Mouse (Mus musculus): ENCODE measurements around the gene Slc22a8. TPM values are rescaled to one million over a fixed set of nuclear protein-coding genes. Genes with fewer than 3 reads are reported as not detected.

The Slc22a8 gene
- polyA plus RNA-seq, 1 experiment from 2014 or later = 0.05 TPM

GRCm38 (mm10) chr19:8587315-8587714 is 3.7 kb upstream of the Slc22a8 start:
- no peak overlapping the region for H3K4me2 ChIP-seq (ENCODE audit: low read length)
- DNase-seq (ENCODE audit: low spot score) = no peak
- no peak for ATAC-seq (replicated peaks; ENCODE audit: low FRiP score, low TSS enrichment, low read depth)
- H3K9me3 ChIP-seq (ENCODE audit: control insufficient read depth, low read length) = no peaks in the 10 kb centered on the region
- no peak overlapping the region for H3K9ac ChIP-seq (ENCODE audit: low read length)
- no peaks in the 10 kb centered on the region for H3K4me1 ChIP-seq (replicated peaks; ENCODE audit: control insufficient read depth, insufficient read depth, low read length)
- H3K27ac ChIP-seq (ENCODE audit: low read depth) = no peak overlapping the region
- H3K27me3 ChIP-seq (replicated peaks; ENCODE audit: control insufficient read depth, insufficient read depth, low read length) = no peaks in the 10 kb centered on the region
- 59% methylated on average over 1 of the region's 1 CpGs for WGBS
- no peaks in the 10 kb centered on the region for H3K36me3 ChIP-seq (ENCODE audit: control insufficient read depth, insufficient read depth, low read length)
- no peak overlapping the region for H3K4me3 ChIP-seq (ENCODE audit: low read depth, low read length)

- no peak for DNase-seq (ENCODE audit: low spot score)
- 62% methylated on average over 2 of the region's 2 CpGs for WGBS
- no peak overlapping the region for H3K4me3 ChIP-seq (ENCODE audit: low read depth, low read length)
- H3K9me3 ChIP-seq (ENCODE audit: control insufficient read depth, low read length) = no peaks in the 10 kb centered on the region
- H3K9ac ChIP-seq (ENCODE audit: low read length) = no peak overlapping the region
- no peak overlapping the region for H3K4me2 ChIP-seq (ENCODE audit: low read length)
- H3K27ac ChIP-seq (ENCODE audit: low read depth) = no peak overlapping the region
- H3K36me3 ChIP-seq (ENCODE audit: control insufficient read depth, insufficient read depth, low read length) = no peaks in the 10 kb centered on the region
- peaks cover 15% of the 10 kb centered on the region for H3K4me1 ChIP-seq (replicated peaks; ENCODE audit: control insufficient read depth, insufficient read depth, low read length)
- no peaks in the 10 kb centered on the region for H3K27me3 ChIP-seq (replicated peaks; ENCODE audit: control insufficient read depth, insufficient read depth, low read length)
- no peak for ATAC-seq (replicated peaks; ENCODE audit: low FRiP score, low TSS enrichment, low read depth)
Observed at GRCm38 (mm10) chr19:8592155-8592554, 1.1 kb downstream of the Slc22a8 start.

- no peaks in the 10 kb centered on the region for H3K9me3 ChIP-seq (ENCODE audit: control insufficient read depth, low read length)
- no peak for DNase-seq (ENCODE audit: low spot score)
- H3K36me3 ChIP-seq (ENCODE audit: control insufficient read depth, insufficient read depth, low read length) = no peaks in the 10 kb centered on the region
- H3K4me2 ChIP-seq (ENCODE audit: low read length) = no peak overlapping the region
- H3K4me1 ChIP-seq (replicated peaks; ENCODE audit: control insufficient read depth, insufficient read depth, low read length) = peaks cover 15% of the 10 kb centered on the region
- H3K27me3 ChIP-seq (replicated peaks; ENCODE audit: control insufficient read depth, insufficient read depth, low read length) = no peaks in the 10 kb centered on the region
- ATAC-seq (replicated peaks; ENCODE audit: low FRiP score, low TSS enrichment, low read depth) = no peak
- no peak overlapping the region for H3K27ac ChIP-seq (ENCODE audit: low read depth)
- 63% methylated on average over 6 of the region's 6 CpGs for WGBS
- H3K9ac ChIP-seq (ENCODE audit: low read length) = no peak overlapping the region
- no peak overlapping the region for H3K4me3 ChIP-seq (ENCODE audit: low read depth, low read length)
Observed at GRCm38 (mm10) chr19:8592873-8593408, 1.9 kb downstream of the Slc22a8 start.

GRCm38 (mm10) chr19:8593833-8594232 is 2.8 kb downstream of the Slc22a8 start:
- no peak for DNase-seq (ENCODE audit: low spot score)
- Histone ChIP-seq H3K27ac (ENCODE audit: low read depth) (no peak overlapping the region), H3K9me3 (ENCODE audit: control insufficient read depth, low read length) (no peaks in the 10 kb centered on the region), H3K27me3 (replicated peaks; ENCODE audit: control insufficient read depth, insufficient read depth, low read length) (no peaks in the 10 kb centered on the region), H3K9ac (ENCODE audit: low read length) (no peak overlapping the region), H3K4me3 (ENCODE audit: low read depth, low read length) (no peak overlapping the region), H3K4me2 (ENCODE audit: low read length) (no peak overlapping the region), H3K4me1 (replicated peaks; ENCODE audit: control insufficient read depth, insufficient read depth, low read length) (peaks cover 15% of the 10 kb centered on the region), H3K36me3 (ENCODE audit: control insufficient read depth, insufficient read depth, low read length) (no peaks in the 10 kb centered on the region)
- whole genome bisulfite sequencing = 89% methylated on average over 11 of the region's 11 CpGs
- ATAC-seq (replicated peaks; ENCODE audit: low FRiP score, low TSS enrichment, low read depth) = no peak

- no peaks in the 10 kb centered on the region for H3K36me3 ChIP-seq (ENCODE audit: control insufficient read depth, insufficient read depth, low read length)
- DNase-seq (ENCODE audit: low spot score) = no peak
- H3K27me3 ChIP-seq (replicated peaks; ENCODE audit: control insufficient read depth, insufficient read depth, low read length) = no peaks in the 10 kb centered on the region
- WGBS = 0% methylated on average over 1 of the region's 1 CpGs
- H3K9me3 ChIP-seq (ENCODE audit: control insufficient read depth, low read length) = no peaks in the 10 kb centered on the region
- H3K4me1 ChIP-seq (replicated peaks; ENCODE audit: control insufficient read depth, insufficient read depth, low read length) = peaks cover 15% of the 10 kb centered on the region
- H3K27ac ChIP-seq (ENCODE audit: low read depth) = no peak overlapping the region
- H3K4me2 ChIP-seq (ENCODE audit: low read length) = no peak overlapping the region
- no peak overlapping the region for H3K4me3 ChIP-seq (ENCODE audit: low read depth, low read length)
- no peak for ATAC-seq (replicated peaks; ENCODE audit: low FRiP score, low TSS enrichment, low read depth)
- no peak overlapping the region for H3K9ac ChIP-seq (ENCODE audit: low read length)
Observed at GRCm38 (mm10) chr19:8594518-8594917, 3.5 kb downstream of the Slc22a8 start.

- H3K27me3 ChIP-seq (replicated peaks; ENCODE audit: control insufficient read depth, insufficient read depth, low read length) = no peaks in the 10 kb centered on the region
- no peak for DNase-seq (ENCODE audit: low spot score)
- WGBS = 75% methylated on average over 4 of the region's 4 CpGs
Observed at GRCm38 (mm10) chr19:8597269-8597668, 6.2 kb downstream of the Slc22a8 start.

GRCm38 (mm10) chr19:8599229-8599628 is 8.2 kb downstream of the Slc22a8 start:
- Histone ChIP-seq H3K36me3 (ENCODE audit: control insufficient read depth, insufficient read depth, low read length) (no peaks in the 10 kb centered on the region), H3K27ac (ENCODE audit: low read depth) (no peak overlapping the region), H3K4me2 (ENCODE audit: low read length) (no peak overlapping the region), H3K9ac (ENCODE audit: low read length) (no peak overlapping the region), H3K27me3 (replicated peaks; ENCODE audit: control insufficient read depth, insufficient read depth, low read length) (no peaks in the 10 kb centered on the region), H3K9me3 (ENCODE audit: control insufficient read depth, low read length) (no peaks in the 10 kb centered on the region), H3K4me1 (replicated peaks; ENCODE audit: control insufficient read depth, insufficient read depth, low read length) (peaks cover 5% of the 10 kb centered on the region), H3K4me3 (ENCODE audit: low read depth, low read length) (no peak overlapping the region)
- ATAC-seq (replicated peaks; ENCODE audit: low FRiP score, low TSS enrichment, low read depth) (no peak), DNase-seq (ENCODE audit: low spot score) (no peak)
- WGBS = 77% methylated on average over 2 of the region's 2 CpGs

More at GRCm38 (mm10) chr19:8597269-8597668, 6.2 kb downstream of the Slc22a8 start:
- no peaks in the 10 kb centered on the region for H3K9me3 ChIP-seq (ENCODE audit: control insufficient read depth, low read length)
- H3K36me3 ChIP-seq (ENCODE audit: control insufficient read depth, insufficient read depth, low read length) = no peaks in the 10 kb centered on the region
- peaks cover 15% of the 10 kb centered on the region for H3K4me1 ChIP-seq (replicated peaks; ENCODE audit: control insufficient read depth, insufficient read depth, low read length)
- no peak overlapping the region for H3K4me2 ChIP-seq (ENCODE audit: low read length)
- H3K9ac ChIP-seq (ENCODE audit: low read length) = no peak overlapping the region
- no peak overlapping the region for H3K4me3 ChIP-seq (ENCODE audit: low read depth, low read length)
- no peak overlapping the region for H3K27ac ChIP-seq (ENCODE audit: low read depth)
- ATAC-seq (replicated peaks; ENCODE audit: low FRiP score, low TSS enrichment, low read depth) = no peak

GRCm38 (mm10) chr19:8601922-8602321 is 10.9 kb downstream of the Slc22a8 start:
- Histone ChIP-seq H3K4me3 (ENCODE audit: low read depth, low read length) (no peak overlapping the region), H3K9ac (ENCODE audit: low read length) (no peak overlapping the region), H3K27ac (ENCODE audit: low read depth) (no peak overlapping the region), H3K27me3 (replicated peaks; ENCODE audit: control insufficient read depth, insufficient read depth, low read length) (no peaks in the 10 kb centered on the region), H3K9me3 (ENCODE audit: control insufficient read depth, low read length) (no peaks in the 10 kb centered on the region), H3K4me2 (ENCODE audit: low read length) (no peak overlapping the region), H3K4me1 (replicated peaks; ENCODE audit: control insufficient read depth, insufficient read depth, low read length) (no peaks in the 10 kb centered on the region), H3K36me3 (ENCODE audit: control insufficient read depth, insufficient read depth, low read length) (no peaks in the 10 kb centered on the region)
- ATAC-seq (replicated peaks; ENCODE audit: low FRiP score, low TSS enrichment, low read depth) (no peak), DNase-seq (ENCODE audit: low spot score) (no peak)

- DNase-seq (ENCODE audit: low spot score) = no peak
- 69% methylated on average over 3 of the region's 3 CpGs for WGBS
- H3K9ac ChIP-seq (ENCODE audit: low read length) = no peak overlapping the region
- no peaks in the 10 kb centered on the region for H3K4me1 ChIP-seq (replicated peaks; ENCODE audit: control insufficient read depth, insufficient read depth, low read length)
- H3K36me3 ChIP-seq (ENCODE audit: control insufficient read depth, insufficient read depth, low read length) = no peaks in the 10 kb centered on the region
- H3K9me3 ChIP-seq (ENCODE audit: control insufficient read depth, low read length) = no peaks in the 10 kb centered on the region
- no peak overlapping the region for H3K4me2 ChIP-seq (ENCODE audit: low read length)
- H3K4me3 ChIP-seq (ENCODE audit: low read depth, low read length) = no peak overlapping the region
- H3K27me3 ChIP-seq (replicated peaks; ENCODE audit: control insufficient read depth, insufficient read depth, low read length) = no peaks in the 10 kb centered on the region
- no peak overlapping the region for H3K27ac ChIP-seq (ENCODE audit: low read depth)
- ATAC-seq (replicated peaks; ENCODE audit: low FRiP score, low TSS enrichment, low read depth) = no peak
Observed at GRCm38 (mm10) chr19:8602914-8603313, 11.9 kb downstream of the Slc22a8 start.
